Mouse (Mus musculus): ENCODE data around the gene Vmn1r49.
"Not testable (repeated sequence)": the region's sequence is repeated elsewhere in the genome, so short reads cannot be mapped to it uniquely, and the experiment has no call there.

Gene Vmn1r49

GRCm38 (mm10) chr6:90078406-90078805 is at the start of gene Vmn1r49:
Vmn1r49 (minus strand) TSS chr6:90078506.
- no peak for DNase-seq (ENCODE audit: low read depth)

- DNase-seq (ENCODE audit: low read depth), result not testable (repeated sequence)
Observed at GRCm38 (mm10) chr6:90122296-90122695, 44.0 kb upstream of the Vmn1r49 start, which contains the start of gene Vmn1r51. Vmn1r51 (plus strand) TSS chr6:90122596.

GRCm38 (mm10) chr6:90101130-90101529 is 22.8 kb upstream of the Vmn1r49 start, which contains the start of gene Vmn1r50:
Vmn1r50 (plus strand) TSS chr6:90101430.
- DNase-seq (ENCODE audit: low read depth), result no peak

DNA sequence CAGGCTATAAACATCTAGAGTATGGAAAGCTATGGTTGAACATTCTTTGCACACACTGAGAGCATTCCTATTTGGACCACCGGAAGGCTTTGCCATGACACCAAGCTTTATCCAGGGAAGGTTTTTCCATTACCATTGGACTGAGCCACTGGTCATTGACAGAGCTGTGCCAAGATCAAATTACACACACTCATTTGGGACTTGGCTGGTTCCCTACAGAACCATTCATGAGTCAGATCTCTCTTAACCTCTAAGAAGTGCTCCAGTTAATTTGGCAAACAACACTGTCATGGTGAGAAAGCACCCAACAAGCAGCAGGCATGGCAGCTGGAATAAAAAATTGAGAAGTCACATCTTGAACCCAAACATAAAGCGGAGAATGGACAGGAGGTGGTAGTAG is 22.3 kb upstream of the Vmn1r49 start:
- no peak for DNase-seq (ENCODE audit: low read depth)

- not testable (repeated sequence) for DNase-seq (ENCODE audit: low read depth)
Observed at GRCm38 (mm10) chr6:90036741-90037140, 41.6 kb downstream of the Vmn1r49 start, which contains the start of gene Vmn1r48. Vmn1r48 (minus strand) TSS chr6:90036841.

All from 416B (cell line).